Mouse (Mus musculus): ENCODE results near the gene Vmn2r-ps130. TPM values are rescaled to one million over a fixed set of nuclear protein-coding genes. Genes with fewer than 3 reads are reported as not detected.

Vmn2r-ps130 gene
- not detected for polyA plus RNA-seq (2015; fragmentation: Illumina TruSeq; extraction: RNeasy Lipid Tissue Mini Kit (QIAGEN cat#74804); ENCODE audit: low read depth, low replicate concordance)

DNA sequence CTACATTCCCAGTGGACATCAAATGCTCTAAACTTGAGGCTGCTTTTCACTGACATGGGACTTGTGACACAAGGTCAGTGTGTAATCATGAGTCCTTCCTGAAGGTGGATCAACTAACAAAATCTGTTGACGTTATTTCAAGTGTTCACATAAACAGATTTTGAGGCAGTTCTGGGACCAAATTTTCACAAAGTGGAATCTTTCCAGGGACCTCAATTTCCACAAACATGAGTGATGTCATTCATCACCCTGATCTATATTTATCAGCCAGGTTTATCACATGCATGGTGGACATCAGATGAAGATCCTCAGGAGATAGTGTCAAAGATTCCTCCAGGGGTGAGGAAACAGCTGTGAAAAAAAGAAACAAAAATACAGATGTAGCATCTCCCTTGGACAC, at the start of gene Vmn2r-ps130:
Gene Vmn2r-ps130, plus strand, starts transcription at position 301 of the 400 bp plus-strand sequence.

Other genes with a start within 250 kb of the Vmn2r-ps130 start
- 13.6 TPM for gene Zfp945, start 194.0 kb upstream of the Vmn2r-ps130 start, polyA plus RNA-seq (2015; fragmentation: Illumina TruSeq; extraction: RNeasy Lipid Tissue Mini Kit (QIAGEN cat#74804); ENCODE audit: low read depth, low replicate concordance)
- gene Vmn2r113, start 118.2 kb upstream of the Vmn2r-ps130 start, polyA plus RNA-seq (2015; fragmentation: Illumina TruSeq; extraction: RNeasy Lipid Tissue Mini Kit (QIAGEN cat#74804); ENCODE audit: low read depth, low replicate concordance), result not detected
- gene Zfp40, start 132.1 kb downstream of the Vmn2r-ps130 start, polyA plus RNA-seq (2015; fragmentation: Illumina TruSeq; extraction: RNeasy Lipid Tissue Mini Kit (QIAGEN cat#74804); ENCODE audit: low read depth, low replicate concordance), result 19.3 TPM

Data from brain, adult 10 weeks (tissue).